Mouse (Mus musculus): ENCODE measurements around the gene Btf3l4. TPM values are rescaled to one million over a fixed set of nuclear protein-coding genes. Genes with fewer than 3 reads are reported as not detected.

Gene Btf3l4
- total RNA-seq (2012; rRNA removed) = 40.9 and 44.6 TPM in 2 replicates

DNA sequence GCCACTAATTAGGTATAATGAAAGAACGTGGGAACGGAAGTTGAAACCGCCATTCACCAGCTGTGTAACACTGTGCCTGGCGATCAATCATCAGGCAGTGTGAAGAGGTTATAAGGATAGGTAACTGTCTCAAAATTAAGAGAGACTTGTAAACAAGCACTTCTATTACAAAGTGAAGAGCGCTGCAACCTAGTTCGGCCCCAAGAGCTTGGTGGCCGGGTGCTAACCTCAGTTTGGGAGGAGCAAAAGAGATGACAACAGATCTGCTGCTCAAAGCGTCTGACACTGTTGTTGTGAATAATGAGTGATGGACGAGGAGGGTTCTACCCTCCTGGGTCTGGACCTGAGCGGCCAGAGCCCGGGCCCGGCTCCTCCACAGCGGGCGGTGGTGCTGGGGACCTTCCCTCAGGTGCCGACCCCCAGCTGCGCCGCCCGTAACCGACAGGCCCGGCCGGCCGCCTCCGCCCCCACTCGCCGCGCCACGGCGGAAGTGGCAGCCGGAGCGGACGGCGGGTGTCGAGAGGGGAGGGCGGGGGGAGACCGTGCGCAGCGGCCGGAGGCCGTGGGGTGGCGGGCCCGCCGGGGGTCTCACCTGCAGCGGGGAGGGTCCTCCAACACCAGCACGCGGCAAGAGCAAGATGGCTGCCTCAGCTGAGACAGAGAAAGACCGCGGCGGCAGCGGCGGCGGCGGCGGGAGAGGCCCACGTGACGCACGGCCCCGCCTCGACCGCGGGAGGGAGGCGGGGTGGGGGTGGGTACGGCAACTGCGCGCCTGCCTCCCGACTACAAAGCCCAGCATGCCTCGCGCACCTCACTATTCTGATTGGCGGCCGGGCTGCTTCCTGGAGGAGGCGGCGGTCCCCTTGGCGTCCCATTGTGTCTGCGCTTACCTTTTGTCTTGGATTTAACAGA lies at the start of gene Btf3l4:
Gene Btf3l4, minus strand, starts transcription at position 699 of the 912 bp plus-strand sequence.
- Histone ChIP-seq H3K9ac (ENCODE audit: insufficient read depth, low read depth, low read length, poor library complexity, severe bottlenecking) (peak within 1 kb of the TSS; percentile 94), H3K36me3 (ENCODE audit: control insufficient read depth, insufficient read depth, low read length, poor library complexity, severe bottlenecking) (no peaks in the 10 kb centered on the region), H3K27ac (ENCODE audit: insufficient read depth, low read depth, low read length, poor library complexity, severe bottlenecking) (peak within 1 kb of the TSS; percentile 94), H3K9me3 (ENCODE audit: control insufficient read depth, insufficient read depth, low read depth, low read length) (no peaks in the 10 kb centered on the region), H3K4me1 (ENCODE audit: control insufficient read depth in 2 of 2, insufficient read depth in 2 of 2, low read length in 2 of 2, poor library complexity in 1 of 2) (peaks cover 0 to 8% of the 10 kb centered on the region in 2 experiments; a peak in 1 of 4 replicates), H3K4me3 (ENCODE audit: insufficient read depth in 1 of 2, low read depth in 1 of 2, low read length in 2 of 2, poor library complexity in 1 of 2, severe bottlenecking in 1 of 2) (peak within 1 kb of the TSS; percentile 94 to 97)
- peak; percentile 87 for DNase-seq (ENCODE audit: low read depth, low spot score)
- in situ Hi-C loops (cut with MboI; ENCODE audit: low sequenced_read_pairs in 2 of 2, unreplicated experiment in 2 of 2) = no loop called here
- TF ChIP-seq ZC3H11A (IDR thresholded peaks at IDR 0.05; ENCODE audit: borderline replicate concordance, low read depth, low read length) (no peak), CHD2 (IDR thresholded peaks at IDR 0.05; ENCODE audit: low read depth, low read length) (peak; percentile 16; the same call in 1 of the 2 replicates), MAFK (IDR thresholded peaks at IDR 0.05; ENCODE audit: insufficient read depth, low read depth, low read length) (no peak), HCFC1 (IDR thresholded peaks at IDR 0.05; ENCODE audit: borderline replicate concordance, insufficient read depth, low read length) (peak; percentile 85)

- no peaks in the 10 kb centered on the region for H3K36me3 ChIP-seq (ENCODE audit: control insufficient read depth, insufficient read depth, low read length, poor library complexity, severe bottlenecking)
- peaks cover 0 to 4% of the 10 kb centered on the region in 2 experiments; a peak in 2 of 4 replicates for H3K4me1 ChIP-seq (ENCODE audit: control insufficient read depth in 2 of 2, insufficient read depth in 2 of 2, low read length in 2 of 2, poor library complexity in 1 of 2)
- in situ Hi-C loops (cut with MboI; ENCODE audit: low sequenced_read_pairs in 2 of 2, unreplicated experiment in 2 of 2) = loop anchor here in 1 of 2 experiments (10.0 kb wide), 1 partner anchor 96 kb away; no protein-coding TSS in a partner anchor
- peak; percentile 72 for DNase-seq (ENCODE audit: low read depth, low spot score)
- no peaks in the 10 kb centered on the region for H3K9me3 ChIP-seq (ENCODE audit: control insufficient read depth, insufficient read depth, low read depth, low read length)
- no peak within 1 kb of the TSS for H3K27ac ChIP-seq (ENCODE audit: insufficient read depth, low read depth, low read length, poor library complexity, severe bottlenecking)
- TF ChIP-seq ZC3H11A (IDR thresholded peaks at IDR 0.05; ENCODE audit: borderline replicate concordance, low read depth, low read length) (no peak), ZNF384 (IDR thresholded peaks at IDR 0.05; ENCODE audit: low read depth, low read length) (no peak), HCFC1 (IDR thresholded peaks at IDR 0.05; ENCODE audit: borderline replicate concordance, insufficient read depth, low read length) (no peak), MAFK (IDR thresholded peaks at IDR 0.05; ENCODE audit: insufficient read depth, low read depth, low read length) (no peak), CHD2 (IDR thresholded peaks at IDR 0.05; ENCODE audit: low read depth, low read length) (no peak)
- peak within 1 kb of the TSS; percentile 64 for H3K9ac ChIP-seq (ENCODE audit: insufficient read depth, low read depth, low read length, poor library complexity, severe bottlenecking)
- H3K4me3 ChIP-seq (ENCODE audit: insufficient read depth in 1 of 2, low read depth in 1 of 2, low read length in 2 of 2, poor library complexity in 1 of 2, severe bottlenecking in 1 of 2) = peak within 1 kb of the TSS; percentile 74 to 84
Observed at GRCm38 (mm10) chr4:108878963-108879822, 45.8 kb upstream of the Btf3l4 start, which contains the start of gene Rab3b. TSS of gene Rab3b (plus strand) at chr4:108879063.

DNA sequence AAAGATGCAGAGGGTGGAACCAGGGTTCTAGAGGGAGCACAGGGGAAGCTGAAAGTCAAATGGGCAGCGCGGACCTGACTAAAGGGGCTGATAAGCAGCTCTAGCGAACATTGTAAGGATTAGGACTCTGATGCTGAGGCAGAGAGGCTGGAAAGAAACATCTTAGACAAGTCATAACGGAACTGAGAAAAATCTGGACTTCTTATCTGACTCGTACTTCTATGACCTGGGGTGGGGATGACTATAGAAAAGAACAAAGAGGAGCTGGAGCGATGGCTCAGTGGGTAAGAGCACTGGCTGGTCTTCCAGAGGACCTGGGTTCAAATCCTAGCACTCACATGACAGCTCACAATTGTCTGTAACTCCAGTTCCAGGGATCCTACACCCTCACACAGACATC lies 44.5 kb upstream of the Btf3l4 start:
- no peaks in the 10 kb centered on the region for H3K36me3 ChIP-seq (ENCODE audit: control insufficient read depth, insufficient read depth, low read length, poor library complexity, severe bottlenecking)
- H3K27ac ChIP-seq (ENCODE audit: insufficient read depth, low read depth, low read length, poor library complexity, severe bottlenecking) = no peak overlapping the region
- TF ChIP-seq CHD2 (IDR thresholded peaks at IDR 0.05; ENCODE audit: low read depth, low read length) (no peak), HCFC1 (IDR thresholded peaks at IDR 0.05; ENCODE audit: borderline replicate concordance, insufficient read depth, low read length) (no peak), ZNF384 (IDR thresholded peaks at IDR 0.05; ENCODE audit: low read depth, low read length) (no peak)
- no peak for DNase-seq (ENCODE audit: low read depth, low spot score)
- in situ Hi-C loops (cut with MboI; ENCODE audit: low sequenced_read_pairs in 2 of 2, unreplicated experiment in 2 of 2) = loop anchor here in 1 of 2 experiments (10.0 kb wide), 1 partner anchor 97 kb away; no protein-coding TSS in a partner anchor
- H3K9me3 ChIP-seq (ENCODE audit: control insufficient read depth, insufficient read depth, low read depth, low read length) = no peaks in the 10 kb centered on the region
- H3K4me1 ChIP-seq (ENCODE audit: control insufficient read depth in 2 of 2, insufficient read depth in 2 of 2, low read length in 2 of 2, poor library complexity in 1 of 2) = peaks cover 0 to 4% of the 10 kb centered on the region in 2 experiments; a peak in 1 of 4 replicates
- no peak overlapping the region for H3K9ac ChIP-seq (ENCODE audit: insufficient read depth, low read depth, low read length, poor library complexity, severe bottlenecking)
- H3K4me3 ChIP-seq (ENCODE audit: insufficient read depth in 1 of 2, low read depth in 1 of 2, low read length in 2 of 2, poor library complexity in 1 of 2, severe bottlenecking in 1 of 2) = no peak overlapping the region

GRCm38 (mm10) chr4:108873746-108874145 lies 40.3 kb upstream of the Btf3l4 start:
- H3K4me3 ChIP-seq (ENCODE audit: insufficient read depth in 1 of 2, low read depth in 1 of 2, low read length in 2 of 2, poor library complexity in 1 of 2, severe bottlenecking in 1 of 2) = no peak overlapping the region
- H3K4me1 ChIP-seq (ENCODE audit: control insufficient read depth in 2 of 2, insufficient read depth in 2 of 2, low read length in 2 of 2, poor library complexity in 1 of 2) = peaks cover 0 to 2% of the 10 kb centered on the region in 2 experiments; a peak in 1 of 4 replicates
- no peak overlapping the region for H3K9ac ChIP-seq (ENCODE audit: insufficient read depth, low read depth, low read length, poor library complexity, severe bottlenecking)
- H3K9me3 ChIP-seq (ENCODE audit: control insufficient read depth, insufficient read depth, low read depth, low read length) = no peaks in the 10 kb centered on the region
- no peak overlapping the region for H3K27ac ChIP-seq (ENCODE audit: insufficient read depth, low read depth, low read length, poor library complexity, severe bottlenecking)
- in situ Hi-C loops (cut with MboI; ENCODE audit: low sequenced_read_pairs in 2 of 2, unreplicated experiment in 2 of 2) = loop anchor here in 1 of 2 experiments (10.0 kb wide), 1 partner anchor 101 kb away; no protein-coding TSS in a partner anchor
- TF ChIP-seq MAFK (IDR thresholded peaks at IDR 0.05; ENCODE audit: insufficient read depth, low read depth, low read length) (no peak), ZNF384 (IDR thresholded peaks at IDR 0.05; ENCODE audit: low read depth, low read length) (no peak), ZC3H11A (IDR thresholded peaks at IDR 0.05; ENCODE audit: borderline replicate concordance, low read depth, low read length) (no peak), CHD2 (IDR thresholded peaks at IDR 0.05; ENCODE audit: low read depth, low read length) (no peak), HCFC1 (IDR thresholded peaks at IDR 0.05; ENCODE audit: borderline replicate concordance, insufficient read depth, low read length) (no peak)
- H3K36me3 ChIP-seq (ENCODE audit: control insufficient read depth, insufficient read depth, low read length, poor library complexity, severe bottlenecking) = no peaks in the 10 kb centered on the region
- no peak for DNase-seq (ENCODE audit: low read depth, low spot score)
